Mouse (Mus musculus): ENCODE data around the gene Nfia.

The Nfia gene

GRCm38 (mm10) chr4:97772641-97773040 is at the start of gene Nfia:
Gene Nfia, plus strand, starts transcription at chr4:97772734.
- DNase-seq = no peak

- no peak for DNase-seq
Observed at GRCm38 (mm10) chr4:97723374-97723773, 49.2 kb upstream of the Nfia start.

- DNase-seq = no peak
Observed at GRCm38 (mm10) chr4:97728520-97728919, 44.0 kb upstream of the Nfia start.

GRCm38 (mm10) chr4:97729999-97730398 is 42.5 kb upstream of the Nfia start:
- DNase-seq = no peak

- DNase-seq = no peak
Observed at GRCm38 (mm10) chr4:97730416-97730815, 42.1 kb upstream of the Nfia start.

- no peak for DNase-seq
Observed at GRCm38 (mm10) chr4:97733392-97733791, 39.1 kb upstream of the Nfia start.

- no peak for DNase-seq
Observed at GRCm38 (mm10) chr4:97743932-97744331, 28.6 kb upstream of the Nfia start.

GRCm38 (mm10) chr4:97745296-97746105 is 27.0 kb upstream of the Nfia start:
- DNase-seq = peak; percentile 70 to 73

- no peak for DNase-seq
Observed at GRCm38 (mm10) chr4:97746106-97746900, 26.2 kb upstream of the Nfia start.

GRCm38 (mm10) chr4:97750401-97750800 is 22.1 kb upstream of the Nfia start:
- no peak for DNase-seq

- peak; percentile 86 to 87 for DNase-seq
Observed at GRCm38 (mm10) chr4:97751030-97751482, 21.5 kb upstream of the Nfia start.

- peak; percentile 44 to 45 for DNase-seq
Observed at GRCm38 (mm10) chr4:97751483-97752251, 20.9 kb upstream of the Nfia start.

GRCm38 (mm10) chr4:97752276-97753010 is 20.1 kb upstream of the Nfia start:
- DNase-seq = no peak

GRCm38 (mm10) chr4:97753521-97753920 is 19.0 kb upstream of the Nfia start:
- DNase-seq = no peak

GRCm38 (mm10) chr4:97754241-97754640 is 18.3 kb upstream of the Nfia start:
- no peak for DNase-seq

- DNase-seq = peak; percentile 44 to 54
Observed at GRCm38 (mm10) chr4:97757207-97757977, 15.1 kb upstream of the Nfia start.

- DNase-seq = peak; percentile 33 to 40
Observed at GRCm38 (mm10) chr4:97757978-97758461, 14.5 kb upstream of the Nfia start.

- no peak for DNase-seq
Observed at GRCm38 (mm10) chr4:97758661-97759060, 13.9 kb upstream of the Nfia start.

GRCm38 (mm10) chr4:97764616-97765015 is 7.9 kb upstream of the Nfia start:
- DNase-seq = no peak

GRCm38 (mm10) chr4:97765341-97766020 is 7.1 kb upstream of the Nfia start:
- DNase-seq = no peak

- DNase-seq = no peak
Observed at GRCm38 (mm10) chr4:97766100-97766499, 6.4 kb upstream of the Nfia start.
